Mouse (Mus musculus) monocyte, adult 2 months (primary cell): ENCODE results near the gene Isg15.
"Not testable (repeated sequence)": the region's sequence is repeated elsewhere in the genome, so short reads cannot be mapped to it uniquely, and the experiment has no call there.

Source experiments
- DNase-seq, 2 experiments: peaks; one replicate each; pipeline ENCODE4 v3.0.0; 2022; ENCODE audit warnings: low spot score in 2 of 2, low read depth in 1 of 2

Isg15 gene

GRCm38 (mm10) chr4:156169129-156169528 lies 31.5 kb downstream of the Isg15 start:
- DNase-seq = no peak

GRCm38 (mm10) chr4:156168611-156169010 lies 32.0 kb downstream of the Isg15 start:
- no peak for DNase-seq

GRCm38 (mm10) chr4:156166477-156166876 lies 34.1 kb downstream of the Isg15 start:
- DNase-seq = no peak

GRCm38 (mm10) chr4:156154771-156155170 lies 45.8 kb downstream of the Isg15 start:
- DNase-seq = no peak

DNA sequence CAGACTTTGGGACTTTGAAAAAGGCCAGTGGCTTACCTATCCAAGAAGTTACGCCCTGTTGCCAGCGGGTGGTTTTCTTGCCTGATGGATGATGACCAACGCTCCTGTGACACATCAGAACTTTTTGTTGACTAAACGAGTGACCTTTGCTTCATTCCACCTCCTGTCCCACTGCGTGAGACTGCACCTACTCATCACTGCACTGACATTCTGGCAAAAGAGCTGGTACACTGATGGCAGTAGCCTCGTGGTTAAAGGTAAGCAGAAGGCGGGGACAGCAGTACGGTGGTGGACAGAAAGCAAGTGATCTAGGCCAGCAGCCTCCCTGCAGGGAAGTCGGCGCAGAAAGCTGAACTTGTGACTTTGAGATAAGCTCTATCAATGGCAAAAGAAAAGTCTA lies 49.7 kb downstream of the Isg15 start:
- not testable (repeated sequence) for DNase-seq
